Mouse (Mus musculus) erythroblast, adult 5-6 weeks (primary cell): ENCODE data around the gene Pdia2. TPM values are rescaled to one million over a fixed set of nuclear protein-coding genes. Genes with fewer than 3 reads are reported as not detected.
"Not testable (repeated sequence)": the region's sequence is repeated elsewhere in the genome, so short reads cannot be mapped to it uniquely, and the experiment has no call there.

Experiments
- ATAC-seq: replicated peaks from 2 replicates; pipeline ENCODE4 v1.8.0; 2016; ENCODE audit warnings: moderate number of reproducible peaks, mild to moderate bottlenecking, moderate TSS enrichment, inconsistent platforms; ENCODE audit not compliant: poor library complexity, low FRiP score, severe bottlenecking
- total RNA-seq, 2 experiments: library from RNA; stranded (forward) in 1 of 2; stranded (reverse) in 1 of 2; fragments of 150-400 nt in 1 of 2; fragments of 200-764, 138-1000 nt in 1 of 2; gene quantifications; 2 replicates each; pipeline versions ENCODE4 v1.2.3 to v1.2.4; 2015 to 2017; ENCODE audit warnings: low replicate concordance in 2 of 2

The Pdia2 gene
- total RNA-seq, 2 experiments from 2014 or later, result 5.1 TPM; not detected in 1

DNA sequence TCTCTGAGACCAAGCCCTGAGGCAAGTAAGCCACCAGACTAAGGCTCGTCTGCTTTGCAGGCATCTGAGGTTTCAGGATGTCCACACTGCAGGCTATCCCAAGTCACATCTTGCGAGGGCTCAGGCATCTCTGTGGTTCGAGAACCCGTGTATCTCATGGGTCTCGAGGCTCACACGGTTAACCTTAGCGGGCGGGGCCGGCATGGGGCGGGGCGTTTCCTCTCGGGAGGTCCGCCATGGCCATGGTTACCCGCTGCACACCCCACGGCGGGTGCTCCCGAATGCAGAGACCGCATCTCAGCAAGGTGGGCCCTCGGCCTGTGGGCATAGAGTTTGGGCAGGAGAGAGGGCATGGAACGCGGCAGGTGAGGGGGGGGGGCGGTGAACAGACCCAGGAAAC is 3.9 kb upstream of the Pdia2 start, which contains the start of gene Rgs11:
Gene Rgs11, plus strand, starts transcription at position 215 of the 400 bp plus-strand sequence.
- no peak for ATAC-seq

DNA sequence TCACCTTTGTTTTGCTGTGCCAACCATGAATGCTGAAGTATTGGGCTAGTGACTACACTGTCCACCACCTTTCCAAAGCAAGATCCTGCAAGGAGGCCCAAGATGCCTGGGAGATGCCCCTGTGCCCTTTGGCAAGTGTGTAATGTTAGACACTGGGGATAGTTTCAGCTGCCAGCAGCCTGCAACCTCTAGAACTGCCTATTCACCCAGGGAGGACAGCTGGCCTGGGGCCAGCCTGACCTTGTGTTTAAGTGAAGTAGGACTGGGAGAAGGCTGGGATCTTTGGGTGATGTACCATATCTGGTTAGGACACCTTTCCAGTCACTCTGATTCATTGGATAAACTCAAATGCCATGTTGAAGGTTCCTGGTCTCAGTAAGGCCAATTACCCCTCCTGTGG is 3.1 kb upstream of the Pdia2 start:
- ATAC-seq, result no peak

DNA sequence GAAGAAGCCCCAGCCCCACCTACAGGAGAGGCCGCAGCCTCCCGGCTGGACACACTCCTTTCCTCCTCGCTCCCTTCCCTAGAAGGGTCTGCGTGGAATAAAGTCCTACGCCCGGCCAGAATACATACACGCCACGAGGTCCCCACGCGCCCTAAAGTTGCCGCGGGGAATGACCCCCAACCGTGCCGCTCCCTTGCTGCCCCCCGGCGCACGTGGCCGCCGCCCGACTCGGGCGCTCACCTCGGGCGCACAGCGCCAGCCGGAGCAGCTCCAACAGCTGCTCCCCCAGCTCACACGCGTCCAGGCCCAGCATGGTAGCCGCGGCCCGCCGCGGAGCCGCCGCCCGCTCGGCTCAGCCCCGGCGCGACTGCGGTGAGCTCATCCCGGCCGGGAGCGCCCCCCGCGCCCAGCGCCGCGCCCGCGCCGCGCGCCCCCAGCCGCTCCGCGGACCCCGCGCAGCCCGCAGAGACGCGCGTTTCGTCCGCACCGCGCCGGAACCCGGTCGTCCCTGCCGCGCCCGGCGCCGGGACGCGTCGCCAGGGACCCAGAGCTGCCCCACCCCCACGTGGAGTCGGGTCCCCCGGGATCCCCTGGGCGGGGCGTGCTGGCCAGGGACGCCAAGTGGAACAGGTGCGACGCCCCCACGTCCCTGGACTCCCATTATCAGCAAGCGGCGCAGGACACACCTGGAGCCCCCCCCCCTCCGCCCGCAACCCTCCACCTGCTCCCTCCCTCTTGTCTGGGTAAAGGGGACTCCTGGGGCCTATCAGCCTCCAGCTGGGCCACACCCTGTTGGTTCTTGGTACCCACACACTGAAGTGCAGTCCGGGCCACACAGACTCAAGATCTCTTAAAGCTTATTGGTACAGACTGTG is 2.2 kb upstream of the Pdia2 start:
- no peak for ATAC-seq

- no peak for ATAC-seq
These were observed 6.3 kb downstream of the Pdia2 start for GRCm38 (mm10) chr17:26192481-26193190.

DNA sequence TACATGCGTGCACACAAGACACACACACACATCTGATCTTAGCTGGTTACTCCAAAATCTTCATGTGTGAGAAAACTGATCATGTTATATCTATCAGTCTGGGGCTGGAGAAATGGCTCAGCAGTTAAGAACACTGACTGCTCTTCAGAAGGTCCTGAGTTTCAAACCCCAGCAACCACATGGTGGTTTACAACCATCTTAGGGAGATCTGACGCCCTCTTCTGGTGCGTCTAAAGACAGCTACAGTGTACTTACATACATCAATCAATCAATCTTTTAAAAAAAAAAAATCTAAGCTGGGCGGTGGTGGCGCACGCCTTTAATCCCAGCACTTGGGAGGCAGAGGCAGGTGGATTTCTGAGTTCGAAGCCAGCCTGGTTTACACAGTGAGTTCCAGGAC is 7.4 kb downstream of the Pdia2 start:
- ATAC-seq, result not testable (repeated sequence)

- ATAC-seq, result no peak
These were observed 10.6 kb downstream of the Pdia2 start for GRCm38 (mm10) chr17:26188091-26188805.

DNA sequence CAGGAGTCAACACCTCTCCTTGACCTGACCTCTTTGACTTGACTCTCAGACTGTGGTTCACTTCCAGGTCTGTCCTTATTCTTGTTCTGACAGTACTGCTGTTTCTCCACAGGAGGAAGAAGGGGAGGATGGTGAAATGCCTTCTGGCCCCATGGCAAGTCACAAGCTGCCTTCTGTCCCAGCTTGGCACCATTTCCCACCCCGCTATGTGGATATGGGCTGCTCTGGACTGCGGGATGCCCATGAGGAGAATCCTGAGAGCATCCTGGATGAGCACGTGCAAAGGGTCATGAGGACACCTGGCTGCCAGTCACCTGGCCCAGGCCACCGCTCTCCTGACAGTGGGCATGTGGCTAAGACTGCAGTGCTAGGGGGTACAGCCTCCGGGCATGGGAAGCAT is 11.3 kb downstream of the Pdia2 start:
- no peak for ATAC-seq

- no peak for ATAC-seq
These were observed 17.7 kb downstream of the Pdia2 start for GRCm38 (mm10) chr17:26181179-26181578.

- ATAC-seq, result no peak
These were observed 20.3 kb downstream of the Pdia2 start for GRCm38 (mm10) chr17:26178611-26179010.

DNA sequence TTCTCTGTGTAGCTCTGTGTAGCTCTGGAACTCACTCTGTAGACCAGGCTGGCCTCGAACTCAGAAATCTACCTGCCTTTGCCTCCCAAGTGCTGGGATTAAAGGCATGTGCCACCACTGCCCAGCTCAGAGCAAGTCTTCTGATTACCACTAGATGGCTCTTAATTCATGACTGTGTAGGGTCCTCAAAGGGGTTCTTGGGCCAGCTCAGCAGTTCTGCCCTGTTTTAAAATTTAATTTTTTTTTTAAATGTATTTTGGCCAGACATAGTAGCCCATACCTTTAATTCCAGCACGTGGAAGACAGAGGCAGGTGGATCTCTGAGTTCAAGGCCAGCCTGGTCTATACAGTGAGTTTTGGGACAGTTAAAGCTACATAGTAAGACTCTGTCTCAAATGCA is 23.6 kb downstream of the Pdia2 start:
- ATAC-seq, result not testable (repeated sequence)

DNA sequence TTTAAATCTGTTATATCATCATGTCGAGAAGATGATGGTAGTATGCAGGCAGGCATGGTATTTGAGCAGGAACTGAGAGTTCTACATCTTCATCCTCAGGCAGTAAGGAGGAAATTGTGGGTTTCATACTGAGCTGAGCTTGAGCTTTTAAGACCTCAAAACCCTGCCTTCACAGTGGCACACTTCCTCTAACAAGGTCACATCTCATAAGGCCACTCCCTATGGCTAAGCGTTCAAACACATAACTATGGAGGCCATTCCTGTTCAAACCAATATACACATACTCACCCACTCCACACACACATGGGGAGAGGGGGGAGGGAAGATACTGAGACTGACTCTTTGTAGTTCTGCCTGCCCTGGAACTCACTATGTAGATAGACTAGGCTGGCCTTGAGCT is 30.8 kb downstream of the Pdia2 start:
- ATAC-seq, result no peak

DNA sequence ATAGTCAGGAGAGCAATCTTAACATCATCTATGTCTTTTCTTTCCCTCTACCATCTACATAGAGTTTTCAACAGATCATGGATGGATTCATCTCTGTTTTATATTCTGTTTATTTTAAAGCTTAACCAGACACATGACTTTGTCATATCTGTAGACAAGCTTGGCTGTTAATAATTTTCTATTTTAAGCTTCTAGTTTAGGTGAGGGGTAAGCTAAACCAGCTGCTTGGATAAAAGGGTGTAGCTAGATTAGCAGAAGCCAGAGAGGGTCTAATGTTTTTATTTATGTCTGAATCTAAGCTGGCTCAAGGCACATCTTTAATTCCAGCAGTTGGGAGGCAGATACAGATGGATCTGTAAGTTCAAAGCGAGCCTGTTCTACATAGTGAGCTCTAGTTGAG is 36.2 kb downstream of the Pdia2 start:
- ATAC-seq, result no peak

- no peak for ATAC-seq
These were observed 46.8 kb downstream of the Pdia2 start for GRCm38 (mm10) chr17:26151886-26152630.

GRCm38 (mm10) chr17:26149056-26149455 is 49.8 kb downstream of the Pdia2 start:
- ATAC-seq, result no peak

Other genes starting within 250 kb of the Pdia2 start
- not detected in 2 replicates for gene A930017K11Rik, start 246.5 kb downstream of the Pdia2 start, total RNA-seq (2015; ENCODE audit: low replicate concordance)
- gene A930017K11Rik, start 246.5 kb downstream of the Pdia2 start, total RNA-seq (2017; ENCODE audit: low replicate concordance), result not detected in 2 replicates
- 1.2 and 1.5 TPM in 2 replicates for gene Capn15, start 213.3 kb downstream of the Pdia2 start, total RNA-seq (2015; ENCODE audit: low replicate concordance)
- 1.4 and 2.4 TPM in 2 replicates for gene Capn15, start 213.3 kb downstream of the Pdia2 start, total RNA-seq (2017; ENCODE audit: low replicate concordance)
- not detected in 2 replicates for gene Rab11fip3, start 129.5 kb downstream of the Pdia2 start, total RNA-seq (2015; ENCODE audit: low replicate concordance)
- gene Rab11fip3, start 129.5 kb downstream of the Pdia2 start, total RNA-seq (2017; ENCODE audit: low replicate concordance), result 0.17 and 0.42 TPM in 2 replicates
- 3.1 TPM in 1 of 2 replicates, not detected in the other for gene Decr2, start 108.8 kb downstream of the Pdia2 start, total RNA-seq (2015; ENCODE audit: low replicate concordance)
- gene Decr2, start 108.8 kb downstream of the Pdia2 start, total RNA-seq (2017; ENCODE audit: low replicate concordance), result 0.42 and 3.2 TPM in 2 replicates
- 10.0 and 15.9 TPM in 2 replicates for gene Nme4, start 103.5 kb downstream of the Pdia2 start, total RNA-seq (2015; ENCODE audit: low replicate concordance)
- 4.2 and 5.2 TPM in 2 replicates for gene Nme4, start 103.5 kb downstream of the Pdia2 start, total RNA-seq (2017; ENCODE audit: low replicate concordance)
- 9.6 and 13.2 TPM in 2 replicates for gene Tmem8, start 85.8 kb downstream of the Pdia2 start, total RNA-seq (2015; ENCODE audit: low replicate concordance)
- 4.3 and 5.0 TPM in 2 replicates for gene Tmem8, start 85.8 kb downstream of the Pdia2 start, total RNA-seq (2017; ENCODE audit: low replicate concordance)
- gene Mrpl28, start 75.6 kb downstream of the Pdia2 start, total RNA-seq (2015; ENCODE audit: low replicate concordance), result 21.7 and 22.6 TPM in 2 replicates
- gene Mrpl28, start 75.6 kb downstream of the Pdia2 start, total RNA-seq (2017; ENCODE audit: low replicate concordance), result 10.1 and 11.0 TPM in 2 replicates
- 5.6 and 6.3 TPM in 2 replicates for gene Axin1, start 60.4 kb downstream of the Pdia2 start, total RNA-seq (2015; ENCODE audit: low replicate concordance)
- gene Axin1, start 60.4 kb downstream of the Pdia2 start, total RNA-seq (2017; ENCODE audit: low replicate concordance), result 29.1 and 33.9 TPM in 2 replicates
- not detected in 2 replicates for gene Rgs11, start 3.9 kb upstream of the Pdia2 start, total RNA-seq (2015; ENCODE audit: low replicate concordance)
- gene Rgs11, start 3.9 kb upstream of the Pdia2 start, total RNA-seq (2017; ENCODE audit: low replicate concordance), result 1.7 TPM in 1 of 2 replicates, not detected in the other
- not detected in 2 replicates for gene Arhgdig, start 8.7 kb upstream of the Pdia2 start, total RNA-seq (2015; ENCODE audit: low replicate concordance)
- not detected in 2 replicates for gene Arhgdig, start 8.7 kb upstream of the Pdia2 start, total RNA-seq (2017; ENCODE audit: low replicate concordance)
- gene Fam234a, start 45.2 kb upstream of the Pdia2 start, total RNA-seq (2015; ENCODE audit: low replicate concordance), result 2.3 and 4.2 TPM in 2 replicates
- gene Fam234a, start 45.2 kb upstream of the Pdia2 start, total RNA-seq (2017; ENCODE audit: low replicate concordance), result 2.4 and 4.8 TPM in 2 replicates
- gene Luc7l, start 53.8 kb upstream of the Pdia2 start, total RNA-seq (2015; ENCODE audit: low replicate concordance), result 11.7 and 16.3 TPM in 2 replicates
- 18.1 and 27.2 TPM in 2 replicates for gene Luc7l, start 53.8 kb upstream of the Pdia2 start, total RNA-seq (2017; ENCODE audit: low replicate concordance)
- gene Neurl1b, start 215.7 kb upstream of the Pdia2 start, total RNA-seq (2015; ENCODE audit: low replicate concordance), result 0.42 and 1.7 TPM in 2 replicates
- 0.14 and 0.77 TPM in 2 replicates for gene Neurl1b, start 215.7 kb upstream of the Pdia2 start, total RNA-seq (2017; ENCODE audit: low replicate concordance)